Mouse (Mus musculus) neural tube, embryonic 11.5 days (tissue): ENCODE results near the gene Kcnh6. TPM values are rescaled to one million over a fixed set of nuclear protein-coding genes. Genes with fewer than 3 reads are reported as not detected.

Experiments used
- ATAC-seq: fragments of 200-750 bp; cut with Nextera tagmentation; 2 replicates; pipeline ENCODE4 v1.8.0; 2017; ENCODE audit warnings: moderate number of reproducible peaks, mild to moderate bottlenecking, moderate TSS enrichment, moderate library complexity; ENCODE audit not compliant: insufficient read depth, low FRiP score, low TSS enrichment
- DNase-seq: peaks from one replicate; pipeline ENCODE4 v3.0.0-alpha.2; 2015; ENCODE audit warnings: low spot score
- H3K27ac ChIP-seq: fragments of 300-500 bp; sonication (generic); 2 replicates; pipeline ENCODE4 v1.5.1; 2014; ENCODE audit warnings: low read depth, mild to moderate bottlenecking, low read length
- H3K27me3 ChIP-seq: fragments of 300-500 bp; sonication (generic); 2 replicates; pipeline ENCODE4 v1.6.1; 2014; ENCODE audit warnings: mild to moderate bottlenecking, low read length, mixed read lengths; ENCODE audit not compliant: control insufficient read depth, insufficient read depth
- H3K36me3 ChIP-seq: fragments of 300-500 bp; sonication (generic); 2 replicates; pipeline ENCODE4 v1.6.1; 2014; ENCODE audit warnings: mild to moderate bottlenecking, low read length, moderate library complexity, mixed read lengths; ENCODE audit not compliant: control insufficient read depth, insufficient read depth
- H3K4me1 ChIP-seq: fragments of 300-500 bp; sonication (generic); 2 replicates; pipeline ENCODE4 v1.6.1; 2014; ENCODE audit warnings: low read length, mixed read lengths; ENCODE audit not compliant: control insufficient read depth, insufficient read depth
- H3K4me2 ChIP-seq: fragments of 300-500 bp; sonication (generic); 2 replicates; pipeline ENCODE4 v1.6.1; 2014; ENCODE audit warnings: low read depth, mild to moderate bottlenecking, moderate library complexity
- H3K4me3 ChIP-seq: fragments of 300-500 bp; sonication (generic); 2 replicates; pipeline ENCODE4 v1.5.1; 2014; ENCODE audit warnings: low read depth, low read length
- H3K9ac ChIP-seq: fragments of 300-500 bp; sonication (generic); 2 replicates; pipeline ENCODE4 v1.6.1; 2014; ENCODE audit warnings: mild to moderate bottlenecking, low read length
- H3K9me3 ChIP-seq: fragments of 300-500 bp; sonication (generic); 2 replicates; pipeline ENCODE4 v1.6.1; 2016; ENCODE audit warnings: low read length; ENCODE audit not compliant: control insufficient read depth
- WGBS: fragments of 180-500 bp; shearing (Covaris S2); extraction: QIAGEN DNeasy Blood & Tissue Kit; methylation state at CpG from one replicate; pipeline ENCODE4 v1.1.7; 2014; 5-methylcytosine and 5-hydroxymethylcytosine counted together
- polyA plus RNA-seq: library from polyadenylated mRNA; unstranded; fragments of >200 nt; fragmentation: Nextera tagmentation; extraction: Ambion mirVana; gene quantifications from 2 replicates; pipeline ENCODE4 v1.2.1, GENCODE M21; 2014

Gene Kcnh6
- polyA plus RNA-seq, 1 experiment from 2014 or later, result 0.58 TPM

DNA sequence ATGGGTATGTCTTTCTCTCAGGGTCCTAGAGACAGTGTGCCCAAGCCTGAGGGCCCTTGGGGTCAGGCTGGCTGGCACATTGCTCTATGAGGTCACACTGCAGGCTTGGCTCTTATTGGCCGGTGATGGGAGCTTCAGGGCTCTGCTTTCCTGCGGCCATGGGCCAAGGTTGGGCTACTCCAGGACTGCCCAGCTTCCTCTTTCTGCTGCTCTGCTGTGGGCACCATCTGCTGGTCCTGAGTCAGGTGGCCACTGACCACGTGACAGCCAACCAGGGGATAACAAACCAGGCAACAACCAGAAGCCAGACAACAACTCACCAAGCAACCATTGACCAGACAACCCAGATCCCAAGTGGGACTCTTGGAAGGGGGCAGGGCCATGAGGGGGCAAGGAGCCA lies 32.9 kb upstream of the Kcnh6 start:
- Histone ChIP-seq H3K4me3 (no peak overlapping the region), H3K27me3 (no peaks in the 10 kb centered on the region), H3K9me3 (no peaks in the 10 kb centered on the region), H3K4me2 (no peak overlapping the region), H3K9ac (no peak overlapping the region), H3K4me1 (no peaks in the 10 kb centered on the region), H3K36me3 (no peaks in the 10 kb centered on the region), H3K27ac (no peak overlapping the region)
- no peak for ATAC-seq
- WGBS, result 85% methylated on average over 3 of the region's 3 CpGs
- no peak for DNase-seq

DNA sequence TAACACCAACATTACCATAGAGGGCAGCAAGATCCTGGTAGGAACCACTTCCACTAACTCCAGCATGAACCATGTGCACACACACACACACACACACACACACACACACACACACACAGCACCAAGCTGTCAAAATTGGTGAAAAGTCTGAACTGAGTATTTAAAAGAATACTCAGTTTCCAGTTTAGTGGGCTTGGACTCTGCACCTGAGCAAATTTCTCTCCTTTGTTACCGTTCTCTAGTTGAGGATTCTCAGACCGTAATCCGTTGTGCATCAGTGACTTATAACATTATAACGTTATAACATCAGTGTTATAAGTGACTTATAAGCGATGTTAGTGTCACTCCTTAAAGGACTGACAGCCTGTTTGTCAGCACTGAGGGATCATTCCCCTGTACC lies 32.3 kb upstream of the Kcnh6 start:
- H3K9ac ChIP-seq, result no peak overlapping the region
- no peak for DNase-seq
- H3K9me3 ChIP-seq, result no peaks in the 10 kb centered on the region
- H3K4me1 ChIP-seq, result no peaks in the 10 kb centered on the region
- H3K4me2 ChIP-seq, result no peak overlapping the region
- no peaks in the 10 kb centered on the region for H3K27me3 ChIP-seq
- H3K4me3 ChIP-seq, result no peak overlapping the region
- ATAC-seq, result no peak
- 88% methylated on average over 5 of the region's 5 CpGs for WGBS
- no peak overlapping the region for H3K27ac ChIP-seq
- no peaks in the 10 kb centered on the region for H3K36me3 ChIP-seq

DNA sequence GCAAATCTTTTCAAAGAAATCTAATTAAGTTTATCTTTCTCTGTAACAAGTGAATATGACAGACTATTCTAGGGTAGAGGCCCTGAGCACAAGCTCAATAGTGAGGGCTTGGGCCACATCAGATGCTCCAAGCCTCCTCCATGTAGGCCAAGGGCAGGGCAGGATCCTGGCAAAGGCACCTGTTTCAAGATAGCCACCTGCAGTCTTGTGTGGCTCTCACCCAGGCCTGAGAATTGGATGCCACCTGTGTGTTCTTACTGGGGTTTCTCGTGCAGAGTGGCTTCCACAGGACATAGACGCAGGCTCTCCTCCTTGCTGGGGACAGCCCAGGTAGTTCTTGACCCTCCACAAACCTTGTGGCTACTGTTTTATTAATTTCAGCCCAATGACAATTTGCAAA lies 29.7 kb upstream of the Kcnh6 start:
- ATAC-seq, result no peak
- Histone ChIP-seq H3K4me3 (no peak overlapping the region), H3K36me3 (no peaks in the 10 kb centered on the region), H3K27ac (no peak overlapping the region), H3K27me3 (no peaks in the 10 kb centered on the region), H3K9me3 (no peaks in the 10 kb centered on the region), H3K4me2 (no peak overlapping the region), H3K4me1 (no peaks in the 10 kb centered on the region), H3K9ac (no peak overlapping the region)
- WGBS, result 92% methylated on average over 2 of the region's 2 CpGs
- DNase-seq, result no peak

DNA sequence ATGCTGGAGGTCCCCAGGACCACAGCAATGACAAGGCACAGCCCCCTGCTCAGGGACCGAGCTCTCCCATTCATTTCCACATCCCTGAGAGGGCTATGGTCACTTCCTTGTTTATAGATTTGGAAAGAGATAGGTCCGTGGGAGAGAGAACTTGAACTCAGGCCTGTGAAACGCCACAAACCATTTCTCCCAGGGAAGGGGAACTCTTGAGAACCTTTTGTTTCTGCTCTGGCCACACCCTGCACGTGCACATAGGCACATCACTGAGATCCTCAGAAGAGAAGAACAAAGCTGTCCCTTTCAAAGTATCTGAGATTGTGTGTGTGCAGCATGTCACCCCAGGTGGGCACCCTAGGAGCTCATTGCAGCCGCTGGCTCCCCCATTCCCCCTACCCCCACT lies 29.3 kb upstream of the Kcnh6 start:
- Histone ChIP-seq H3K9me3 (no peaks in the 10 kb centered on the region), H3K4me2 (no peak overlapping the region), H3K4me3 (no peak overlapping the region), H3K9ac (no peak overlapping the region), H3K27me3 (no peaks in the 10 kb centered on the region), H3K4me1 (no peaks in the 10 kb centered on the region), H3K36me3 (no peaks in the 10 kb centered on the region), H3K27ac (no peak overlapping the region)
- 73% methylated on average over 5 of the region's 5 CpGs for WGBS
- DNase-seq, result no peak
- ATAC-seq, result no peak

DNA sequence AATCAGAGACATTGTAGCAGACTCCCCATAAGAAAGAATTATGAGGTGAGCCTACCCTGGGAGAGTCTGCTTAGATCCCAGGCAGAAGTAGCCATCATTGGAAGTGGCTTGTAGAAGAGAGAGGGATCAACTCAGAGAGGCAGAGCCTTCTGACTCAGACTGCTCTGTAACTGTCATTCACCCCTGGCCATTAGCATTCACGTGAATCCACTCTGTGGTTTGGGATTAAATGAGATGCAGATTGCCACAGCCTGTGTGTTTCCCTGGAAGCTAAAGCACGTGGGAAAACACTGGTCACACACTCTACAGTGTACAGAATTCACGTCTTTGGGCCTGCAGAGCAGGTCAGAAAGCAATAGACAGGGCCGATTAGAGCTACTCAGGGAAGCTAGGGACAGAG lies 23.5 kb upstream of the Kcnh6 start:
- Histone ChIP-seq H3K4me2 (no peak overlapping the region), H3K4me1 (no peaks in the 10 kb centered on the region), H3K36me3 (no peaks in the 10 kb centered on the region), H3K27me3 (no peaks in the 10 kb centered on the region), H3K9me3 (no peaks in the 10 kb centered on the region), H3K9ac (no peak overlapping the region), H3K27ac (no peak overlapping the region), H3K4me3 (no peak overlapping the region)
- WGBS, result 83% methylated on average over 4 of the region's 4 CpGs
- ATAC-seq, result no peak
- no peak for DNase-seq

DNA sequence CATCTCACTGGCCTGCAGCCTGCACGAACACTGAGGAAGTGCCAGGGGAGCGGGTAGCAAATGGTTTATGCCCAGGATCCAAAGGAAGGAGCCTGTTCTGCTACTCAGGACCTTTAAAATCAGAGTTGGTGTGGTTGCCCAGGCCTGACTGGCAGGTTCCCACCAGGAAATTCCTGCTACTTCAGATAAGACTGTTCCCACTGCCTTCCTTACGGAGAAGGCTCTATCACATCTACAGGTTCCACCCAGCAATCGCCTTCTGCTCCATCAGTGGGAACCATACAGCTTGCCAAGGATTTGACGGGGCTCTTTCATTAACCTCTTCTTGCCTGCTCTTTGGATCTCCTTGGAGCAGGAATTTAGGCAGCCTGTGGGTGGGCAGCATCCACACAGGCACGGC lies 20.5 kb upstream of the Kcnh6 start:
- Histone ChIP-seq H3K4me1 (no peaks in the 10 kb centered on the region), H3K4me3 (no peak overlapping the region), H3K27me3 (no peaks in the 10 kb centered on the region), H3K27ac (no peak overlapping the region), H3K36me3 (no peaks in the 10 kb centered on the region), H3K9me3 (no peaks in the 10 kb centered on the region), H3K4me2 (no peak overlapping the region), H3K9ac (no peak overlapping the region)
- DNase-seq, result no peak
- WGBS, result 86% methylated on average over 6 of the region's 6 CpGs
- no peak for ATAC-seq

DNA sequence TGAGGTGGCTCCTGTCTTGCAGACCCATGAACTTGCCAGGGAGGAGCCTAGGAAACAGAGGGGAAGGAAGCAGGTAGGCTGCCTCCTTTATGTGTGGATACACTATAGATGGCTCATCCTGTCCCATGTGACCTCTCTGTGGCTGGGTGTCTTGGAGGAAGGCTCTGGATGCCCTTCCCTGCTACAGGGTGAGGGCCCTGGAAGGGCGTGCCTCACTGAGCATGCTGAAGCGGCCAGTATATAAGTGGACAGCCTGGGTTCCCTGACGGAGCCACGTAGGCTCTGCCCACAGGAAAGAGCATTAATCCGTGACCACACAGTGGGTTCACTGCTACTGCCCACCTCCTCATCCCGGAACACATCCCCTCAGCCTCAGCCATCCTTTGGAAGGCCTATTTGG lies 18.5 kb upstream of the Kcnh6 start:
- no peak overlapping the region for H3K27ac ChIP-seq
- no peak for ATAC-seq

DNA sequence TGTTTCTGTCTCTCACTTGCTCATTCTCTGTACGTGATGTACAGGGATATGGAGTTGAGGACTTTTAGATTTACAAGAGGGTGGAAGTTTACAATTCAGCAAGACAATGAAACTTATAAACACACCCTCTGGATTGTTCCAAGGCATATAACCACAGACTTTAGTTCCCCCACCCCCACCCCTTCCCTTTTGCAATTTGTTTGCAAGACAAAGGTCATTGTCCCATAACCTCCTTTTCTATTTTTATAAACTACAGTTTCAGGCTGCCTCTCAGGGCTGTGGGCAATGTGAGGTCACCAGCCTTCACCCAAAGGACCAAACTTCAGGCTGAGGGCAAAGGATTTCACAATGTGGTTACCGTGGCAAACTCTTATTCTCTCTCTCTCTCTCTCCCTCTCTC lies 17.7 kb upstream of the Kcnh6 start:
- H3K27ac ChIP-seq, result no peak overlapping the region
- no peaks in the 10 kb centered on the region for H3K9me3 ChIP-seq
- 59% methylated on average over 2 of the region's 2 CpGs for WGBS
- H3K4me3 ChIP-seq, result no peak overlapping the region
- DNase-seq (no peak), ATAC-seq (no peak)
- no peaks in the 10 kb centered on the region for H3K36me3 ChIP-seq
- H3K4me2 ChIP-seq, result no peak overlapping the region
- H3K9ac ChIP-seq, result no peak overlapping the region
- no peaks in the 10 kb centered on the region for H3K4me1 ChIP-seq
- no peaks in the 10 kb centered on the region for H3K27me3 ChIP-seq

More for the DNA sequence above, 18.5 kb upstream of the Kcnh6 start:
- Histone ChIP-seq H3K9me3 (no peaks in the 10 kb centered on the region), H3K4me2 (no peak overlapping the region), H3K27me3 (no peaks in the 10 kb centered on the region), H3K36me3 (no peaks in the 10 kb centered on the region), H3K9ac (no peak overlapping the region), H3K4me3 (no peak overlapping the region), H3K4me1 (no peaks in the 10 kb centered on the region)
- WGBS, result 86% methylated on average over 6 of the region's 6 CpGs
- DNase-seq, result no peak

DNA sequence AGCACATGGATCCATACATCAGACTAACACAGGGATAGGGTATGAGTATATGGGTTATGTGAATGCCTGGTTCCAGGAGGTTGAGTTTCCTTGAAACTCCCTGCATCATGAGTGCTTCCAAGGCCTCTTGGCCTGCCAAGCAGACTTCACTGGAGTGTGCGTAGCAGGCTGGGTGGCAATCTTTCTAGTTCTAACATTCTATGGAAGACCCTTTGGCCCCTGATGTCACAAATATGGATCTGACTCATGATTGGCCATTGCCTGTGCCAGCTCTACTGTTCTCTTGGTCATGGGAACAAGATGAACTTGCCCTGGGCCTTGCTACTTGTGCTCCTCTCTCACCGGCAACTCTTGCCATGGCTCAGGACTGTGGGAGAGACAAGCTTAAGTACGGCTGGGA lies 13.5 kb upstream of the Kcnh6 start, which contains the start of gene Ace3:
TSS of gene Ace3 (plus strand) at position 301 of the 400 bp plus-strand sequence.
- H3K4me1 ChIP-seq, result no peaks in the 10 kb centered on the region

More for the DNA sequence above, 13.5 kb upstream of the Kcnh6 start, which contains the start of gene Ace3:
- no peaks in the 10 kb centered on the region for H3K9me3 ChIP-seq
- ATAC-seq, result no peak
- 91% methylated on average over 3 of the region's 3 CpGs for WGBS
- no peak within 1 kb of the TSS for H3K4me3 ChIP-seq
- no peaks in the 10 kb centered on the region for H3K36me3 ChIP-seq
- H3K9ac ChIP-seq, result no peak within 1 kb of the TSS
- H3K4me2 ChIP-seq, result no peak within 1 kb of the TSS
- H3K27ac ChIP-seq, result no peak within 1 kb of the TSS
- H3K27me3 ChIP-seq, result no peaks in the 10 kb centered on the region
- DNase-seq, result no peak
